Mouse (Mus musculus): Measurements from ENCODE around the gene Hyou1. TPM values are rescaled to one million over a fixed set of nuclear protein-coding genes. Genes with fewer than 3 reads are reported as not detected.

The Hyou1 gene
- total and polyA plus RNA-seq, 2 experiments from 2014 or later, result 17.4 to 95.7 TPM

DNA sequence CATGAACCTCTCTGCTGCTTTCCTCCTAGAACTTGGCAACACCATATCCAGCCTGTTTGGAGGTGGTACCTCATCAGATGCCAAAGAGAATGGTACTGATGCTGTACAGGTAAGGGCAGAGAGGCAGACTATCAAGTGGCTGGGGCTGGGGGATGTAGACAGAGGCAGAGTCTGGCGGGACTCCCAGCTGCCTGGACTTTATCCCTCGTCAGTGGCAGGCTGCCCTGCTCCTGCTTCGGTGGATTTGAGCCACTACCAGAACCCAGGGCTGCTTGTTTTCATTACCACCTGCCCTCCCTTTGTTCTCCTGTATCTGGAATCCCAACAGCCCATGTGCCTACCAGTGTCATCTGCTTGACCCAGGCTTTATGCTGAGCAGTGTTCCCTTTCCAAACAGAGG lies 7.9 kb downstream of the Hyou1 start:
- DNase-seq (ENCODE audit: low spot score), result no peak
- no peak for TF ChIP-seq CTCF (IDR thresholded peaks at IDR 0.05; ENCODE audit: low read depth)
- WGBS, result 82% methylated on average over 3 of the region's 3 CpGs

GRCm38 (mm10) chr9:44389273-44389672 lies 10.0 kb downstream of the Hyou1 start:
- Histone ChIP-seq H3K9me3 (ENCODE audit: low read length) (no peaks in the 10 kb centered on the region), H3K9ac (replicated peaks; ENCODE audit: low read length) (no peak overlapping the region), H3K27me3 (ENCODE audit: insufficient read depth, low read length) (no peaks in the 10 kb centered on the region), H3K4me3 (ENCODE audit: low read length) (no peak overlapping the region), H3K27ac (no peak overlapping the region), H3K36me3 (ENCODE audit: insufficient read depth, low read length) (peaks cover 58% of the 10 kb centered on the region), H3K4me2 (ENCODE audit: low read depth, low read length) (no peak overlapping the region), H3K4me1 (ENCODE audit: insufficient read depth, low read length) (no peaks in the 10 kb centered on the region)
- TF ChIP-seq CTCF (IDR thresholded peaks at IDR 0.05; ENCODE audit: low read depth), result peak; percentile 82
- DNase-seq (ENCODE audit: low spot score) (peak; percentile 64), ATAC-seq (0 out of 2 replicates have a peak, but pooled peaks have one; percentile 16)
- whole genome bisulfite sequencing, result 59% methylated on average over 8 of the region's 8 CpGs

More for the DNA sequence above, 7.9 kb downstream of the Hyou1 start:
- Histone ChIP-seq H3K9ac (replicated peaks; ENCODE audit: low read length) (no peak overlapping the region), H3K4me3 (ENCODE audit: low read length) (no peak overlapping the region), H3K27ac (no peak overlapping the region), H3K36me3 (ENCODE audit: insufficient read depth, low read length) (peaks cover 77% of the 10 kb centered on the region), H3K9me3 (ENCODE audit: low read length) (no peaks in the 10 kb centered on the region), H3K4me2 (ENCODE audit: low read depth, low read length) (no peak overlapping the region), H3K27me3 (ENCODE audit: insufficient read depth, low read length) (no peaks in the 10 kb centered on the region), H3K4me1 (ENCODE audit: insufficient read depth, low read length) (no peaks in the 10 kb centered on the region)
- no peak for ATAC-seq

DNA sequence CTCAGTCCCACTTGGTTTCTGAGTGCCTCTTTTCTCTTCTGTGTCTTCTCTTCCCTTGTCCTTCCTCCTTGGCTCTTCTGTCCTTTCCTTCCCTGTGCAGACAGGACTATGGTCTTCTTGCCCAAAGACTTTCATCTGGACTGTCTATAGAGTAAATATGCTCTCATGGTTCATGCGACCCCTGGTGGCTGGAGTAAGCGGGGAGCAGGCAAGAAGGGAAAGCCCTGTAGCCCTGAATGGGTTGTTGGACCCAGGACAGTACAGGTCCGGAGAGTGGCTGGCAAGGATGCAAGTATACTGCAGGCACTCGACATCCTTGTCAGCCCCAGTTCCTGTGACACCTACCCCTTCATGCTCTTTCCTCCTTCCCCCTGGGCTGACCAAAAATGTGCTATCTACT lies 12.2 kb downstream of the Hyou1 start:
- Histone ChIP-seq H3K4me1 (ENCODE audit: insufficient read depth, low read length) (no peaks in the 10 kb centered on the region), H3K36me3 (ENCODE audit: insufficient read depth, low read length) (peaks cover 37% of the 10 kb centered on the region), H3K9ac (replicated peaks; ENCODE audit: low read length) (no peak overlapping the region), H3K4me3 (ENCODE audit: low read length) (no peak overlapping the region), H3K9me3 (ENCODE audit: low read length) (no peaks in the 10 kb centered on the region), H3K27me3 (ENCODE audit: insufficient read depth, low read length) (no peaks in the 10 kb centered on the region), H3K4me2 (ENCODE audit: low read depth, low read length) (no peak overlapping the region), H3K27ac (no peak overlapping the region)
- DNase-seq (ENCODE audit: low spot score) (peak; percentile 82), ATAC-seq (peak; percentile 66)
- 32% methylated on average over 4 of the region's 4 CpGs for WGBS
- peak; percentile 90 for TF ChIP-seq CTCF (IDR thresholded peaks at IDR 0.05; ENCODE audit: low read depth)

GRCm38 (mm10) chr9:44396684-44397411 lies 17.6 kb downstream of the Hyou1 start, which contains the start of gene Slc37a4:
Gene Slc37a4 (plus strand): TSS chr9:44396852.
- peak; percentile 38 for TF ChIP-seq CTCF (IDR thresholded peaks at IDR 0.05; ENCODE audit: low read depth)
- WGBS, result under 1% methylated on average over 43 of the region's 43 CpGs
- no peaks in the 10 kb centered on the region for H3K27me3 ChIP-seq (ENCODE audit: insufficient read depth, low read length)
- peak within 1 kb of the TSS; percentile 85 for H3K27ac ChIP-seq
- H3K4me2 ChIP-seq (ENCODE audit: low read depth, low read length), result peak within 1 kb of the TSS; percentile 95
- no peaks in the 10 kb centered on the region for H3K4me1 ChIP-seq (ENCODE audit: insufficient read depth, low read length)
- peak within 1 kb of the TSS; percentile 74 for H3K4me3 ChIP-seq (ENCODE audit: low read length)
- DNase-seq (ENCODE audit: low spot score) (peak; percentile 97), ATAC-seq (peak; percentile 98)
- peaks cover 17% of the 10 kb centered on the region for H3K36me3 ChIP-seq (ENCODE audit: insufficient read depth, low read length)
- H3K9ac ChIP-seq (replicated peaks; ENCODE audit: low read length), result peak within 1 kb of the TSS; percentile 81
- no peaks in the 10 kb centered on the region for H3K9me3 ChIP-seq (ENCODE audit: low read length)

- ATAC-seq, result no peak
- H3K36me3 ChIP-seq (ENCODE audit: insufficient read depth, low read length), result peaks cover 27% of the 10 kb centered on the region
- WGBS, result 13% methylated on average over 4 of the region's 4 CpGs
- H3K4me2 ChIP-seq (ENCODE audit: low read depth, low read length), result peak overlapping the region; percentile 95
- no peaks in the 10 kb centered on the region for H3K4me1 ChIP-seq (ENCODE audit: insufficient read depth, low read length)
- no peaks in the 10 kb centered on the region for H3K27me3 ChIP-seq (ENCODE audit: insufficient read depth, low read length)
- DNase-seq (ENCODE audit: low spot score), result peak; percentile 25
- TF ChIP-seq CTCF (IDR thresholded peaks at IDR 0.05; ENCODE audit: low read depth), result peak; percentile 10; the same call in 1 of the 2 replicates
- H3K9ac ChIP-seq (replicated peaks; ENCODE audit: low read length), result no peak overlapping the region
- H3K27ac ChIP-seq, result peak overlapping the region; percentile 85; the same call in 1 of the 2 replicates
- no peaks in the 10 kb centered on the region for H3K9me3 ChIP-seq (ENCODE audit: low read length)
- peak overlapping the region; percentile 74 for H3K4me3 ChIP-seq (ENCODE audit: low read length)
Measured at GRCm38 (mm10) chr9:44398087-44398486, 18.8 kb downstream of the Hyou1 start.

GRCm38 (mm10) chr9:44398551-44398950 lies 19.3 kb downstream of the Hyou1 start:
- Histone ChIP-seq H3K4me1 (ENCODE audit: insufficient read depth, low read length) (no peaks in the 10 kb centered on the region), H3K4me2 (ENCODE audit: low read depth, low read length) (peak overlapping the region; percentile 95), H3K27ac (peak overlapping the region; percentile 85; the same call in 1 of the 2 replicates), H3K9ac (replicated peaks; ENCODE audit: low read length) (no peak overlapping the region), H3K27me3 (ENCODE audit: insufficient read depth, low read length) (no peaks in the 10 kb centered on the region), H3K9me3 (ENCODE audit: low read length) (no peaks in the 10 kb centered on the region), H3K4me3 (ENCODE audit: low read length) (no peak overlapping the region), H3K36me3 (ENCODE audit: insufficient read depth, low read length) (peaks cover 31% of the 10 kb centered on the region)
- WGBS, result 80% methylated on average over 9 of the region's 9 CpGs
- TF ChIP-seq CTCF (IDR thresholded peaks at IDR 0.05; ENCODE audit: low read depth), result no peak
- DNase-seq (ENCODE audit: low spot score), result no peak
- ATAC-seq, result no peak
